In genomic region chr8:121249433-121249832, GRCm38 (mm10) we compare ENCODE assay signal across 22 mouse cellular contexts.
DNase-seq lines count a peak whose midpoint lies in the region; ATAC-seq and TF ChIP-seq lines count a peak whose summit lies in the region.
"Had no signal": no experiment of that assay in that cellular context is flagged by ENCODE, and none has a peak within 500 bp of the region (broad histone marks: within the 10 kb centered on the region; RNA-seq: fewer than 3 reads in every experiment).

No protein-coding gene starts in this region.

- H3K9me3 ChIP-seq in stomach, postnatal 0 days (ENCODE audit: control insufficient read depth, low read length): no peaks in the 10 kb centered on the region
- H3K9me3 ChIP-seq: embryonic facial prominence, embryonic 13.5 days; embryonic facial prominence, embryonic 15.5 days; forebrain, embryonic 10.5 days; forebrain, embryonic 12.5 days had no signal

- TF ChIP-seq EP300 in stomach, postnatal 0 days (optimal IDR thresholded peaks at IDR 0.05): no peak

- H3K4me2 ChIP-seq in stomach, postnatal 0 days (replicated peaks; ENCODE audit: low read depth): no peak overlapping the region
- H3K4me2 ChIP-seq: embryonic facial prominence, embryonic 13.5 days; embryonic facial prominence, embryonic 15.5 days; forebrain, embryonic 12.5 days had no signal

- DNase-seq in ES-CJ7 (ENCODE audit: low read depth, low spot score) (peak; percentile 56), R1 (ENCODE audit: low read depth, low spot score) (peak; percentile 60)
- DNase-seq in stomach, postnatal 0 days (ENCODE audit: low spot score): no peak
- DNase-seq in thymus, postnatal 36 days: no peak
- no peak for DNase-seq in adrenal gland, postnatal 10 days
- DNase-seq: cerebellum, adult 11 months; cerebellum, adult 18-20 months; cerebellum, adult 8-10 months; cerebellum, adult 9-11 months; cerebellum, postnatal 14 days; cerebellum, postnatal 36 days; embryo, embryonic 11 days had no signal

- H3K36me3 ChIP-seq in stomach, postnatal 0 days (ENCODE audit: control insufficient read depth, insufficient read depth, low read length): no peaks in the 10 kb centered on the region
- H3K36me3 ChIP-seq: embryonic facial prominence, embryonic 13.5 days; embryonic facial prominence, embryonic 15.5 days; forebrain, embryonic 10.5 days; forebrain, embryonic 12.5 days; G1E had no signal

- no peak overlapping the region for H3K27ac ChIP-seq in stomach, postnatal 0 days (replicated peaks)
- H3K27ac ChIP-seq: embryonic facial prominence, embryonic 13.5 days; embryonic facial prominence, embryonic 15.5 days; forebrain, embryonic 10.5 days; forebrain, embryonic 12.5 days had no signal

- no CpG with 5 or more reads among the region's 1 CpGs for WGBS in stomach, postnatal 0 days

- no peak for TF ChIP-seq CTCF in stomach, postnatal 0 days (IDR thresholded peaks at IDR 0.05; ENCODE audit: low read depth)

- no peak overlapping the region for H3K9ac ChIP-seq in stomach, postnatal 0 days (ENCODE audit: low read length)
- H3K9ac ChIP-seq: embryonic facial prominence, embryonic 13.5 days; embryonic facial prominence, embryonic 15.5 days; forebrain, embryonic 12.5 days had no signal

- peak; percentile 25; the same call in 1 of the 2 replicates for ATAC-seq in stomach, postnatal 0 days (ENCODE audit: low FRiP score, low TSS enrichment)
- ATAC-seq: activated CD4-positive, CD25-positive, alpha-beta regulatory T cell, adult 4 months; forebrain, embryonic 14.5 days; forebrain, embryonic 16.5 days had no signal

- no peaks in the 10 kb centered on the region for H3K4me1 ChIP-seq in stomach, postnatal 0 days (replicated peaks; ENCODE audit: control insufficient read depth, insufficient read depth)

- no peak overlapping the region for H3K4me3 ChIP-seq in stomach, postnatal 0 days (ENCODE audit: low read depth, low read length)
- H3K4me3 ChIP-seq: embryonic facial prominence, embryonic 13.5 days; embryonic facial prominence, embryonic 15.5 days; erythroblast, embryonic 14.5 days; forebrain, embryonic 10.5 days; forebrain, embryonic 12.5 days had no signal

- H3K27me3 ChIP-seq in stomach, postnatal 0 days (ENCODE audit: control insufficient read depth, insufficient read depth, low read length): no peaks in the 10 kb centered on the region
- H3K27me3 ChIP-seq: Patski had no signal

Comparison
In these comparisons a context has a peak if more than half of its experiments do, and no peak if none do; other contexts are left out.
1. DNase-seq: peak in ES-CJ7 (single experiment) and R1 (single experiment); none in stomach, postnatal 0 days (single experiment), thymus, postnatal 36 days (0 of 2) and adrenal gland, postnatal 10 days (single experiment).